Mouse (Mus musculus): ENCODE data around the gene Actr8. TPM values are rescaled to one million over a fixed set of nuclear protein-coding genes. Genes with fewer than 3 reads are reported as not detected.

The Actr8 gene
- polyA plus RNA-seq, 2 experiments = 11.3 to 17.3 TPM

GRCm38 (mm10) chr14:30054922-30055321 is 76.8 kb downstream of the Actr8 start:
- H3K9me3 ChIP-seq (ENCODE audit: control insufficient read depth, low read length) = no peaks in the 10 kb centered on the region
- no peak for TF ChIP-seq EP300 (IDR thresholded peaks at IDR 0.05; ENCODE audit: low read depth)
- no peak overlapping the region for H3K4me2 ChIP-seq (ENCODE audit: low read depth)
- ATAC-seq (ENCODE audit: insufficient read depth) (no peak), DNase-seq (ENCODE audit: low read depth in 3 of 3, low spot score in 3 of 3) (no peak)
- no peak overlapping the region for H3K27ac ChIP-seq
- H3K4me1 ChIP-seq (replicated peaks; ENCODE audit: control insufficient read depth in 2 of 2, insufficient read depth in 2 of 2, low read length in 1 of 2) = no peaks in the 10 kb centered on the region
- 41% methylated on average over 7 of the region's 7 CpGs for WGBS (ENCODE audit: insufficient replicate concordance)
- no peaks in the 10 kb centered on the region for H3K36me3 ChIP-seq (replicated peaks; ENCODE audit: control insufficient read depth, insufficient read depth, low read depth)
- H3K9ac ChIP-seq (replicated peaks) = no peak overlapping the region
- no peak overlapping the region for H3K4me3 ChIP-seq (ENCODE audit: insufficient read depth in 1 of 2, low read depth in 2 of 2, low read length in 2 of 2)
- no peaks in the 10 kb centered on the region for H3K27me3 ChIP-seq (ENCODE audit: control insufficient read depth, insufficient read depth, low read length)

Small RNAs within 50 kb of the gene (microRNA-seq; reads per million reads assigned to microRNA genes)
- not detected for gene Mir6947

Other genes with a start within 250 kb of the Actr8 start
- gene Selenok, start 10.0 kb upstream of the Actr8 start, polyA plus RNA-seq (2012; rRNA removed) = 24.8 and 49.7 TPM in 2 replicates
- gene Selenok, start 10.0 kb upstream of the Actr8 start, polyA plus RNA-seq (2014; fragmentation: Nextera tagmentation; extraction: Ambion mirVana) = 109 and 112 TPM in 2 replicates
- 1.0 and 1.3 TPM in 2 replicates for gene Il17rb, start 30.6 kb downstream of the Actr8 start, polyA plus RNA-seq (2012; rRNA removed)
- 1.3 and 1.8 TPM in 2 replicates for gene Il17rb, start 30.6 kb downstream of the Actr8 start, polyA plus RNA-seq (2014; fragmentation: Nextera tagmentation; extraction: Ambion mirVana)
- gene Chdh, start 30.7 kb downstream of the Actr8 start, polyA plus RNA-seq (2012; rRNA removed) = 2.4 TPM in 2 replicates
- gene Chdh, start 30.7 kb downstream of the Actr8 start, polyA plus RNA-seq (2014; fragmentation: Nextera tagmentation; extraction: Ambion mirVana) = 1.2 and 1.5 TPM in 2 replicates

Measured in liver, embryonic 14.5 days (tissue).